Mouse (Mus musculus) erythroid progenitor cell, adult 5-6 weeks (primary cell): ENCODE measurements around the gene Orc1. TPM values are rescaled to one million over a fixed set of nuclear protein-coding genes. Genes with fewer than 3 reads are reported as not detected.
A peak's percentile ranks its signal among the peaks of the same experiment; 100 is the strongest.

Experiments used
- ATAC-seq: replicated peaks from 2 replicates; pipeline ENCODE4 v1.8.0; 2016; ENCODE audit warnings: moderate number of reproducible peaks, mild to moderate bottlenecking, moderate TSS enrichment, inconsistent platforms; ENCODE audit not compliant: poor library complexity, low FRiP score, severe bottlenecking
- total RNA-seq, 2 experiments: library from RNA; stranded (forward) in 1 of 2; stranded (reverse) in 1 of 2; fragments of 150-400 nt in 1 of 2; fragments of 186-747, 209-891 nt in 1 of 2; gene quantifications; 2 replicates each; pipeline versions ENCODE4 v1.2.3 to v1.2.4; 2015 to 2017; ENCODE audit warnings: low replicate concordance in 2 of 2

The Orc1 gene
- 67.4 and 79.2 TPM in 2 replicates for total RNA-seq (2015; ENCODE audit: low replicate concordance)
- 39.6 and 63.5 TPM in 2 replicates for total RNA-seq (2017; ENCODE audit: low replicate concordance)

GRCm38 (mm10) chr4:108578840-108579742 lies at the start of gene Orc1, which contains the start of gene Prpf38a:
Gene Orc1, plus strand, starts transcription at chr4:108579423.
Gene Prpf38a, minus strand, starts transcription at chr4:108579336.
- ATAC-seq, result peak; percentile 94

- no peak for ATAC-seq
Measured at GRCm38 (mm10) chr4:108539701-108540100, 39.5 kb upstream of the Orc1 start.

- no peak for ATAC-seq
Measured at GRCm38 (mm10) chr4:108565026-108565425, 14.2 kb upstream of the Orc1 start.

GRCm38 (mm10) chr4:108572644-108573043 lies 6.6 kb upstream of the Orc1 start:
- no peak for ATAC-seq

GRCm38 (mm10) chr4:108579743-108580411 lies 654 bp downstream of the Orc1 start:
- peak; percentile 56 for ATAC-seq

GRCm38 (mm10) chr4:108593376-108593775 lies 14.2 kb downstream of the Orc1 start:
- no peak for ATAC-seq

GRCm38 (mm10) chr4:108595785-108596184 lies 16.6 kb downstream of the Orc1 start:
- no peak for ATAC-seq

- ATAC-seq, result no peak
Measured at GRCm38 (mm10) chr4:108598306-108598705, 19.1 kb downstream of the Orc1 start.

- no peak for ATAC-seq
Measured at GRCm38 (mm10) chr4:108601870-108602269, 22.6 kb downstream of the Orc1 start.

GRCm38 (mm10) chr4:108608651-108609050 lies 29.4 kb downstream of the Orc1 start:
- no peak for ATAC-seq

- ATAC-seq, result no peak
Measured at GRCm38 (mm10) chr4:108610935-108611334, 31.7 kb downstream of the Orc1 start.

- ATAC-seq, result no peak
Measured at GRCm38 (mm10) chr4:108618586-108618985, 39.4 kb downstream of the Orc1 start.

GRCm38 (mm10) chr4:108619165-108619564 lies 39.9 kb downstream of the Orc1 start:
- ATAC-seq, result 0 out of 2 replicates have a peak, but pooled peaks have one; percentile 8

- ATAC-seq, result peak; percentile 89
Measured at GRCm38 (mm10) chr4:108619587-108620341, 40.5 kb downstream of the Orc1 start, which contains the start of gene Cc2d1b. Gene Cc2d1b, plus strand, starts transcription at chr4:108619940.

GRCm38 (mm10) chr4:108620536-108620935 lies 41.3 kb downstream of the Orc1 start:
- peak; percentile 28 for ATAC-seq

GRCm38 (mm10) chr4:108621504-108621903 lies 42.3 kb downstream of the Orc1 start:
- no peak for ATAC-seq

GRCm38 (mm10) chr4:108627066-108627465 lies 47.8 kb downstream of the Orc1 start:
- no peak for ATAC-seq

GRCm38 (mm10) chr4:108629363-108629880 lies 50.2 kb downstream of the Orc1 start:
- ATAC-seq, result no peak

GRCm38 (mm10) chr4:108630096-108630495 lies 50.9 kb downstream of the Orc1 start:
- ATAC-seq, result no peak

- no peak for ATAC-seq
Measured at GRCm38 (mm10) chr4:108631616-108632015, 52.4 kb downstream of the Orc1 start.
